ENCODE assay signal across 13 mouse cellular contexts in genomic region chr13:41335767-41336166, GRCm38 (mm10).
DNase-seq lines count a peak whose midpoint lies in the region; ATAC-seq and TF ChIP-seq lines count a peak whose summit lies in the region.
"Had no signal": no experiment of that assay in that cellular context is flagged by ENCODE, and none has a peak within 500 bp of the region (broad histone marks: within the 10 kb centered on the region; RNA-seq: fewer than 3 reads in every experiment).

No protein-coding gene starts in this region.

- peak overlapping the region; percentile 60 for H3K27ac ChIP-seq in liver, adult 2 months (replicated peaks; ENCODE audit: insufficient read depth, low read depth, low read length)
- no peak overlapping the region for H3K27ac ChIP-seq in liver, embryonic 12.5 days
- peak overlapping the region; percentile 87 for H3K27ac ChIP-seq in intestine, postnatal 0 days (ENCODE audit: low read depth, low read length)
- H3K27ac ChIP-seq in small intestine, adult 2 months (ENCODE audit: insufficient read depth, low read depth, low read length), result peak overlapping the region; percentile 98
- no peak overlapping the region for H3K27ac ChIP-seq in midbrain, embryonic 11.5 days (ENCODE audit: low read depth, low read length)
- H3K27ac ChIP-seq: left cerebral cortex, adult 2 months; liver, embryonic 14.5 days had no signal

- H3K4me1 ChIP-seq in liver, adult 2 months (ENCODE audit: control insufficient read depth, insufficient read depth, low read length), result peaks cover 19% of the 10 kb centered on the region
- 0 out of 2 replicates have a peak, but pooled peaks cover 4% of the 10 kb centered on the region for H3K4me1 ChIP-seq in liver, embryonic 12.5 days
- H3K4me1 ChIP-seq in intestine, postnatal 0 days (replicated peaks; ENCODE audit: control insufficient read depth, insufficient read depth, low read length), result peaks cover 31% of the 10 kb centered on the region
- H3K4me1 ChIP-seq in small intestine, adult 2 months (ENCODE audit: control insufficient read depth, insufficient read depth, insufficient read length, low read length), result peaks cover 36% of the 10 kb centered on the region
- no peaks in the 10 kb centered on the region for H3K4me1 ChIP-seq in midbrain, embryonic 11.5 days (ENCODE audit: control insufficient read depth, insufficient read depth, low read length)

- H3K9ac ChIP-seq in liver, adult 2 months (ENCODE audit: low read depth, low read length), result no peak overlapping the region
- H3K9ac ChIP-seq in liver, embryonic 12.5 days, result no peak overlapping the region
- H3K9ac ChIP-seq in intestine, postnatal 0 days (ENCODE audit: low read depth, low read length), result 0 out of 2 replicates have a peak overlapping the region, but pooled peaks have one; percentile 7
- no peak overlapping the region for H3K9ac ChIP-seq in midbrain, embryonic 11.5 days (ENCODE audit: low read length)
- H3K9ac ChIP-seq: liver, embryonic 14.5 days had no signal

- WGBS in liver, adult 2 months, result 66% methylated on average over 5 of the region's 5 CpGs
- 63% methylated on average over 5 of the region's 5 CpGs for WGBS in liver, embryonic 12.5 days (ENCODE audit: insufficient replicate concordance)
- WGBS in intestine, postnatal 0 days, result 56% methylated on average over 5 of the region's 5 CpGs
- 39% methylated on average over 5 of the region's 5 CpGs for WGBS in small intestine, adult 2 months
- WGBS in midbrain, embryonic 11.5 days, result 91% methylated on average over 5 of the region's 5 CpGs

- H3K79me2 ChIP-seq in liver, adult 2 months (ENCODE audit: control insufficient read depth, insufficient read depth, low read length), result no peaks in the 10 kb centered on the region

- no peak overlapping the region for H3K4me3 ChIP-seq in liver, adult 2 months (ENCODE audit: insufficient read depth, low read depth, low read length)
- H3K4me3 ChIP-seq in liver, embryonic 12.5 days, result no peak overlapping the region
- H3K4me3 ChIP-seq in intestine, postnatal 0 days (ENCODE audit: low read depth, low read length), result no peak overlapping the region
- H3K4me3 ChIP-seq in small intestine, adult 2 months (ENCODE audit: low read depth, low read length), result no peak overlapping the region
- no peak overlapping the region for H3K4me3 ChIP-seq in midbrain, embryonic 11.5 days (ENCODE audit: low read depth, low read length)
- H3K4me3 ChIP-seq: left cerebral cortex, adult 2 months had no signal

- no peak for TF ChIP-seq CTCF in liver, adult 2 months (IDR thresholded peaks at IDR 0.05; ENCODE audit: low read depth, low read length)
- TF ChIP-seq CTCF in intestine, postnatal 0 days (IDR thresholded peaks at IDR 0.05; ENCODE audit: low read depth), result no peak
- no peak for TF ChIP-seq CTCF in small intestine, adult 2 months (IDR thresholded peaks at IDR 0.05; ENCODE audit: extremely low read depth, insufficient read length, insufficient replicate concordance, low read depth, low read length)

- no peak for ATAC-seq in liver, embryonic 12.5 days
- ATAC-seq in intestine, postnatal 0 days, result peak; percentile 17; the same call in 1 of the 2 replicates
- ATAC-seq in midbrain, embryonic 11.5 days (ENCODE audit: low FRiP score), result no peak
- no peak for ATAC-seq in erythroblast, adult 5-6 weeks (replicated peaks; ENCODE audit: low FRiP score, poor library complexity, severe bottlenecking)

- peak; percentile 90 for DNase-seq in heart, adult 11 months
- no peak for DNase-seq in heart, postnatal 4 days
- no peak for DNase-seq in liver, adult 2 months (ENCODE audit: extremely low read depth, low read depth, low spot score)
- DNase-seq in midbrain, embryonic 11.5 days (ENCODE audit: low spot score, missing footprints), result no peak
- DNase-seq: cerebellum, adult 9-10 months; retina, postnatal 1 day; thymus, postnatal 36 days had no signal

- peaks cover 2% of the 10 kb centered on the region; the same call in 1 of the 2 replicates for H3K36me3 ChIP-seq in liver, adult 2 months (ENCODE audit: control insufficient read depth, insufficient read depth, low read length)
- H3K36me3 ChIP-seq in liver, embryonic 12.5 days, result 0 out of 2 replicates have a peak, but pooled peaks cover 4% of the 10 kb centered on the region
- H3K36me3 ChIP-seq in intestine, postnatal 0 days (ENCODE audit: control insufficient read depth, insufficient read depth), result peaks cover 35% of the 10 kb centered on the region
- peaks cover 34% of the 10 kb centered on the region for H3K36me3 ChIP-seq in small intestine, adult 2 months (ENCODE audit: control insufficient read depth, insufficient read depth, low read length)
- H3K36me3 ChIP-seq in midbrain, embryonic 11.5 days (ENCODE audit: control insufficient read depth, insufficient read depth, low read length), result 0 out of 2 replicates have a peak, but pooled peaks cover 2% of the 10 kb centered on the region

- H3K9me3 ChIP-seq in liver, embryonic 12.5 days (replicated peaks), result no peaks in the 10 kb centered on the region
- no peaks in the 10 kb centered on the region for H3K9me3 ChIP-seq in intestine, postnatal 0 days (ENCODE audit: control insufficient read depth)
- H3K9me3 ChIP-seq in midbrain, embryonic 11.5 days (ENCODE audit: control insufficient read depth, low read length), result no peaks in the 10 kb centered on the region

- no peak for TF ChIP-seq POLR2A in liver, adult 2 months (IDR thresholded peaks at IDR 0.05; ENCODE audit: extremely low read depth, insufficient read depth, low read length)
- no peak; the same call in 1 of the 2 replicates for TF ChIP-seq POLR2A in small intestine, adult 2 months (IDR thresholded peaks at IDR 0.05; ENCODE audit: low read depth, low read length)

- no peak overlapping the region for H3K4me2 ChIP-seq in liver, embryonic 12.5 days
- H3K4me2 ChIP-seq in intestine, postnatal 0 days (replicated peaks; ENCODE audit: low read depth), result peak overlapping the region; percentile 32
- no peak overlapping the region for H3K4me2 ChIP-seq in midbrain, embryonic 11.5 days

- no peaks in the 10 kb centered on the region for H3K27me3 ChIP-seq in liver, adult 2 months (ENCODE audit: control insufficient read depth, insufficient read depth, low read length)
- no peaks in the 10 kb centered on the region for H3K27me3 ChIP-seq in liver, embryonic 12.5 days (replicated peaks)
- H3K27me3 ChIP-seq in intestine, postnatal 0 days (replicated peaks; ENCODE audit: control insufficient read depth, insufficient read depth, low read length), result no peaks in the 10 kb centered on the region
- no peaks in the 10 kb centered on the region for H3K27me3 ChIP-seq in small intestine, adult 2 months (ENCODE audit: control insufficient read depth, insufficient read depth, low read length)
- no peaks in the 10 kb centered on the region for H3K27me3 ChIP-seq in midbrain, embryonic 11.5 days (ENCODE audit: control insufficient read depth, insufficient read depth, low read length)

Comparison
In these comparisons a context has a peak if more than half of its experiments do, and no peak if none do; other contexts are left out.
1. H3K27ac ChIP-seq: peak in liver, adult 2 months (single experiment), intestine, postnatal 0 days (single experiment) and small intestine, adult 2 months (single experiment); none in liver, embryonic 12.5 days (single experiment) and midbrain, embryonic 11.5 days (single experiment).